Mouse (Mus musculus): Measurements from ENCODE around the gene Timm13.

Timm13 gene

DNA sequence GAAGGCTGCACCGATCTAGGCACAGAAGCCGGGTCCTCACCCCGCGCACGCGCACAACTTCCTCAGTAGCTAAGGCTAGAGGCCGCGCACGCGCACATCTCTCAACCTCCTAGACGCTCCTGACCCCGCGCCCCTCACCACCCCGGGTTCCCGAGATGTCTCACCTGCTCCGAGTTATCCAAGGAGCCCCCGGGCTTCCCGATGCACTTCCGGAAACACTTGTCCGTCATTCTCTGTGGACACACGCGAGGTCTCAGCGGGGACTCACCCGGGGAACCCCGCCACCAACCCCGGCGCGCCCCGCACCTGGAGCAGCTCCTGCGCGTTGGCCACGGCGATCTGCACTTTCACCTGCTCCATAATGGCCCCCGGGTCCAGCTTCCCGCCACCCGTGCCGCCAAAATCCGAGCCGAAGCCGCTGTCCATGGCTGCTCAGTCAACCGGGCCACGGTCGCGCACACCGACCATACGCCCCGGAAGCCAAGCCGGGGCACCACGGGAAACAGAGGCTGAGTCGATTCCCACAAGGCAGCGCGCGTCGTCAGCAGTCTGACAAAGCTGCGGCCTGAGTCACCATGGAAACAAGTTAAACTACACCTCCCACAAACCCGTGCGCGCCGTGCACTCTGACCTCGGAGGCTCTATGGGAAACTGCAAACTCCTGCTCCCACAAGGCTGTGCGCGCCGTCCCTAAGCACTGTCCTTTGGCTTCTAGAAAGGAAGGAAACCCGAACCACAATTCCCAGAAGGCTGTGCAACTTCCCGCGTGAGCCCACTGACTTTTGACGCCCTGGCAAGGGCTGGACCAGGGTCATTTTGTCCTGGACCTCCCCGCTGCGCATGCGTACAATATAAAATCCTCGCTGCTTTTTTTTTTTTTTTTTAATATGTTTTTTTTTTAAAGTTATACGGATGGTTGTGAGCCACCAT lies at the start of gene Timm13:
Timm13 (minus strand) TSS at position 652 of the 930 bp plus-strand sequence.
- peak; percentile 97 for DNase-seq (ENCODE audit: extremely low read depth, insufficient read length, low spot score)

DNA sequence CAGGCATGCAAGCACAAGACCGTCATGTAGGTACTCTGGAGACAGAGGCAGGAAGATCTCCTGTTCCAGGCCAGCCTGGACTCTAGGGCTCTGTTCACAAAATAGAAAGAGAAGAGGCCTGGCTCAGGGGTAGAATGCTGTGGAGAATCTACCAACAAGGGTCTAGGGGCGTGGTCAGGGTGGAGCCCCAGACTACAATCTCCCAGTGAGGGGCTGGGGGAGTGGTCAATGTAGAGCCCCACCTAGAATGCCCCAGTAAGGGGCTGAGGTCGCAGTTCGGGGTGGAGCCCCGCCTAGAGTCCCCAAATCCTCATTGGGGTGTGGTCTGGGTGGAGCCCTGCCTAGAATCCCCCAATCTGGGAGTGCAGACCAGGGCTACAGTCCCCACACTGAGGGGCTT lies 49.5 kb upstream of the Timm13 start:
- DNase-seq (ENCODE audit: extremely low read depth, insufficient read length, low spot score) = no peak

GRCm38 (mm10) chr10:80949081-80949480 lies 48.3 kb upstream of the Timm13 start:
- DNase-seq (ENCODE audit: extremely low read depth, insufficient read length, low spot score) = peak; percentile 51

GRCm38 (mm10) chr10:80948570-80948969 lies 47.8 kb upstream of the Timm13 start:
- peak; percentile 81 for DNase-seq (ENCODE audit: extremely low read depth, insufficient read length, low spot score)

GRCm38 (mm10) chr10:80947802-80948201 lies 47.0 kb upstream of the Timm13 start:
- DNase-seq (ENCODE audit: extremely low read depth, insufficient read length, low spot score) = peak; percentile 63

DNA sequence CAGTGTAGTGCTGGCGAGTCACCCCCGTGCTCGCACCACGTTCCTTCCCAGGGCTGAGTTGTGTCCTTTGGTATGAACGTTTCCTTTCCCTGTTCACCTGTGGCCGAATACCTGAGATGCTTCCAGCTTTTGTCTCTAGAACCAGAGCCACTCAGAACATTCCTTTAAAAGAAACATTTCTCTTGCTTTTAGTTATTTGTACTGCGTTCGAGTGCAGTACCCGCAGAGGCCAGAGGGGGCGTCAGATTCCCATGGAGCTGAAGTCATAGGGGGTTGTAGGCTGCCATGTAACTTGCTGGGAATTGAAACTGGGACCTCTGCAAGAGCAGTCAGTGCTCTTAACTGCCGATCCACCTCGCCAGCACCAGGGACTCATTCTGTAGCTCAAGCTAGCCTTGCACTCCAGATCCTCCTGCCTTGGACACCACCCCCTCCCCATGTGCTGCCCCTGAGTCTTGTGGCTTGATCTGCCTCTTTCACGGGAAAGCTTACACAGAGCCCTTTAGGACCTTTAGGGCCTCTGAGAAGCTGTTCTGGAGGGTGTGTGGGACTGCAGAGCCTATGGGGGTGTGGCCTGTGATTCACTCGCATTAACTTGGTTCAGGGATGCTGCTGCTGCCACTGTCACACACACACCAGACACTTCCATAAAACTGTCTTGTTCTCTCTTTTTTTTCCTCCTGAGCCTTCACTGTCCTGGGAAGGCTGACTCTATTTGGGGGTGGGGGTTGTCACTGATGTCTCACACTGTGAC lies 46.1 kb upstream of the Timm13 start:
- DNase-seq (ENCODE audit: extremely low read depth, insufficient read length, low spot score) = peak; percentile 74

DNA sequence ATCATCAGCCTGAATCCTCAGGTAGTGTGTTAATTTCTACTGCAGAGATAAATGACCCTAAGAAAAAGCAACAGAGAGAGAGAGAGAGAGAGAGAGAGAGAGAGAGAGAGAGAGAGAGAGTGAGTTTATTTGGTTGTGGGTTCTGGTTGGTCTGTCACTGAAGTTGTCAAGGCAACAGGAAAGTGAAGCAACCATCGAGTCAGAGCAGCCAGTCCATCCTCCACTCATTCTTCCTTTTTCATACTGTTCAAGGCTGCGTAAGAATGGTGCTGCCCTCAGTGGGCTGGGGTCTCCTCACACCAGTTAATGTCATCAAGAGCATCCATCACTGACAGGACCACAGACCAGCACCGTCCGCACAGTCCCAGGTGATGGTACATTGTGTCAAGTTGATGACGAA lies 43.5 kb upstream of the Timm13 start:
- no peak for DNase-seq (ENCODE audit: extremely low read depth, insufficient read length, low spot score)

GRCm38 (mm10) chr10:80943701-80944100 lies 42.9 kb upstream of the Timm13 start:
- DNase-seq (ENCODE audit: extremely low read depth, insufficient read length, low spot score) = no peak

DNA sequence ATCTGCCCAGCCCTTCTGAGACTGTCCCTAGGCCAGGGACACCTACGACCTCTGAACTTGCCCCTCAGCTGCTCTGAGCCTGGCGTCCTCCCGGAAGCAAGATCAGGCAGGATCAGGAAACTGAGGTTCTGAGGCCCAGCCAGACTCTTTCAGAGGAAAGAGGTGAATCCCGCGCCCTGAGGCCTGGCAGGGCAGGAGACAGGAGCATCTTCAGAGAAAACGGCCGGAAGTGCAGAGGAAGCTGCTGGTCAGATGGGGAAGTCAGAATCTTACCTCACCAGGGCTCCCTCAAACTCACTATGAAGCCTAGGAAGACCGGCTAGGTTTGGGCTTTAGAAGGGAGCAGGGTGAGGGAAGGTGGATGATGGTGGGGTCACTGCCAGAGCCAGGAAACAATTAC lies 42.1 kb upstream of the Timm13 start:
- no peak for DNase-seq (ENCODE audit: extremely low read depth, insufficient read length, low spot score)

DNA sequence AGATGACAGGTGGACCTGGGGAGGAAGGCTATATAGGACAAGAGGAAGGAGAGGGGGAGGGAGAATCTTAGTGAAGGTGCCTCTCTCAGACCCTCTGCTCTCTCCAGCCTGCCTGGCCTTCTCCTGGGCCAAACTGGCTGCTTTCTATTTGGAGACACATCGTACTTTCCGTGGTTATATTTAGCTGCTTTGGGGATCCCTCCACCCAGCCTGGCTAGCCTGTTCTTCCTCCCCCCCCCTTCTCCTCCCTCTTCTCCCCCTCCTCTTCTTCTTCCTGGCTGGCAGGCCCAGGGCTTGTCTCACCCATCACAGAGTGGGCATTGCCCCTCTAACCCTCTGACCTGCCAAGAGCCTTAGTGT lies 40.2 kb upstream of the Timm13 start:
- no peak for DNase-seq (ENCODE audit: extremely low read depth, insufficient read length, low spot score)

DNA sequence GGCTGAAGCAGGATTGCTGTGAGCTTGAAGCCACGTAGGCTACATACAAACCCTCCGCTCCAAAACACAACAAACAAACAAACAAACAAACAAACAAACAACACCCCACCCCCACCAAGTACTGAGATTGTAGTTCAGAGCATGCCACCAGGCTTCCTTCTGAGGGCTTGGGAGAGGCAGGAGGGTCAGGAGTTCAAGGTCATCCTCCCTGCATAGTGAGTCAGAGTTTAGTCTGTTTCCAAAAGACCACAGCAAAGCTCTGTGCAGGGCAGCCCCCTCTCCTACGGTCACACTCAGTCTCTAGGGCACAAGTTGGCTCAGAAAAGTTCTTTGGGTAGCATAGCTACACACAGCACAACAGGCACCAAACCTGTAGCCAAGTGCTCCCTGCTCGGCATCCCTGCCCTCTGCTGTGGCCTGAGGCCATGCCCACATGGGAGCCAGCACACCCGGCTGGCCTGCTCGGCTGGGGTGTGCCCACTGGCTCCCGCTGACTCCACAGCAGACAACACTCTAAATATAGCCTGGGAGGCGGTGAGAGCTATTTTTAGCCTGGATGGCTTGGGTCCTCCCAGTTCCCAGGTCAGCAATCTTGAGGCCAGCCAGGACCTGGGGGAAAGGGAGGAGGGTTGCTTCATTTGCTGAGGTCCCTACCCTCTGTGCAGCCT lies 39.7 kb upstream of the Timm13 start:
- DNase-seq (ENCODE audit: extremely low read depth, insufficient read length, low spot score) = peak; percentile 92

GRCm38 (mm10) chr10:80939671-80940070 lies 38.9 kb upstream of the Timm13 start:
- peak; percentile 88 for DNase-seq (ENCODE audit: extremely low read depth, insufficient read length, low spot score)

DNA sequence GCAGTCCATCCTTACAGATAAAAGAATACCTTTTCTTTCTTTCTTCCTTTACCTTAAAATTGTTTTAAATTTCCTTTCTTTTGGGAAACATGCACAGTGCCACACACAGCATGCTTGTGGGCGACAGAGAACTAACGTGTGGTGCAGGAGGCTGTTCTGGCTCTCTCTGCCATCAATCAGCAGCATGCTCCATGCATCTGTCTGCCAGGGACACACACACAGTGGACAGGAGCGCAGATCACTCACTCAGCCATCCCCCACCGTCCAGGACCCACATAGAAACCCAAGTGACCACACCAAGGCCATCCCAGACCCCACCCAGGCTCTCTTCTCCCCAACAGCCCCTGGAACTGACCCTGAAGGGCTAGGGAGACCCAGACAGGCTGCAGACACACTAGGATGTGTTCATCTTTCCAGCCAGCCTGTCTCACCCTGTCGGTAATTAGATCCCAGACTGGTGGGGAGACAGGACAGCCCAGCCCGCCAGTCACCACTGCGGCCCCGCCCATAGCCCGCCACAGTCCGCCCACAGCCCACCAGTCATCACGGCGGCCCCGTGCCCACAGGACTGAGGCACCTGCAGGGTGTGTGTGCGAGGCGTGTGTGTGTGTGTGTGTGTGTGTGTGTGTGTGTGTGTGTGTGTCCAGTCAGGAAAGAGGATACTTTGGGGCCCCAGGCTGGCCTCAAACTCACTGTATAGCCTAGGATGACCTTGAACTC lies 38.2 kb upstream of the Timm13 start:
- peak; percentile 70 for DNase-seq (ENCODE audit: extremely low read depth, insufficient read length, low spot score)

- peak; percentile 70 for DNase-seq (ENCODE audit: extremely low read depth, insufficient read length, low spot score)
Observed at GRCm38 (mm10) chr10:80937646-80938045, 36.9 kb upstream of the Timm13 start.

DNA sequence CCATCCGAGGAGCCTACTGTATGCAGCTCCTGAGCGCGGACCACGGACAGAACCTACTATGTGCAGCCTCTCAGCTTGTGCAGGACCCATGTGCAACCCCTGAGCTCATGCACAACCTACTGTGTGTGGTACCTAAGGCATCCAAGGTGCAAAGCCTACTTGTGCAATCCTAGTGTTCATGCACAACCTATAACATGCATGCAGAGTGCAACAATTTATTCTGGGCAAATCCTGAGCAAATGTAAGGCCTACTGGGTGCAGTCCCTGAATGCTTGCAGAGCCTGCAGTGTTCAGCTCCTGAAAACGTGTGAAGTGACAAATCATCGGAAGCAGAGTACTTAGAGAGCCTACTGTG lies 36.0 kb upstream of the Timm13 start:
- DNase-seq (ENCODE audit: extremely low read depth, insufficient read length, low spot score) = no peak

DNA sequence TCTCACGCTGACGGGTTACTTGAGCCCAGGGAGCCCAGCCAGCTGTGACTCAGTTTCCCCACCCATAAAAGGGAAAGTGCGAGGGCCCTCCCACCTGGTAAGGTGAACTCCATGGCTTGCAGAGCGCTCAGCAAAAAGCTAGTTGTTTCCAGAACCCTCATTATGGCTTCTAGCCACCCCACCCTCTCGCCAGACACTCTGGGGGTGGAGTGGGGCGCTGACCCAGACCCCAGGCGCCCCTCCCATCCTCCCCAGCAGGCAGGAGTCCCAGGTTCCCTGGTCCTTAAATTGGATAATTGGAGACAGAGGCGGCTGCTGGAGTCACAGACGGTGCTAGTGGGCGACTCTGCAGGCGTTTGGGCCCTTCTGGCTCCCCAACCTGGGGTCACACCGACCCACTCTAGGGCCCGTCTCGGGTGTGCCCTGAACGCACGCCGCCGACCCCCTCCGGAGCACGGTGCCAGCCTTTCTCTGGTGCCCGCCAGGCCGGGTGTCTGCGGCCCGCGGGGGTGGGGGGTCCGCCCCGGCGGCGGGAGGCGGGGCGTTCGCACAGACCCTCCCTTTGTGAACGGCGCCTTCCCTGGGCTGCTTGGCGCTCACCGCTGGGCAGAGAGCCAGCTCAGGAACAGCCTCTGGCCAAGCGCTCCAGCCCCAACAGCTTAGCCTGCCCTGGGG lies 35.5 kb upstream of the Timm13 start:
- DNase-seq (ENCODE audit: extremely low read depth, insufficient read length, low spot score) = peak; percentile 72

DNA sequence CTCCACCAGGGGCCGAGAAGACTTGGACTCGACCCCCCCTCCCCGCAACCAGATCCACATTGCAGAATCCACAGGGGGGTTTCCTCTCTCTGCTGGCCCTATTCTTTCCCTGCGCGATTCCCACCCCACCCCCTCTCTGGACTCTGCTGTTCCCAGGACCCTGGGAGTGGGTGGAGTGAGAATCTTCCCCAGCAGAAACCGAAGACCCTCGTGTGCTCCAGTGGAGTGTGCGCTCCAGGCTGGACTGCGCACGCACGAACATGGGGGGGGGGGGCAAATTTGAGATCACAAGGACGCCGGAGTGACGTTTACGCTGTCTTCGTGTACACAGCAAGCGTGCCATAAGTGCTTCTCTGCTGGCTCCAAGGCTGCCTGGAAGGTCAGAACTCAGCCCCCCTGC lies 34.9 kb upstream of the Timm13 start:
- DNase-seq (ENCODE audit: extremely low read depth, insufficient read length, low spot score) = no peak

DNA sequence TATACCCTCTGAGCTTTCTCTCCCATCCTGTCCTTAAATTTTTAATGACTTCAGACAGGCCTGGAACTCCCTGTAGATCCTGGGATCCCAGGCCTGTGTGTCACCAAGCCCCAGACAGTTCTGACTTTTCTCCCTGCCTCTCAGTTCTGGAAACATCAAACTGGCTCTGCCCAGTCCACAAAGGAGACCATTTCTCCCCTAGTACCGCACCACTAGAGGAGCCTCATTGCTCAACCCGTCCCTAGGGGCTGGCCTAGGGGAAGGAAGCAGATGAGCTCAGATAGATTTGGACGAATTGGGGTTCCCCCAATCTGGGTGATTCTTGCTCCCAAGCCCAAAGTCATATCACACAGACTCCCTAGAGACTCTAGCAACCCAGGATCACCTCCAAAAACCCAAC lies 34.5 kb upstream of the Timm13 start:
- no peak for DNase-seq (ENCODE audit: extremely low read depth, insufficient read length, low spot score)

DNA sequence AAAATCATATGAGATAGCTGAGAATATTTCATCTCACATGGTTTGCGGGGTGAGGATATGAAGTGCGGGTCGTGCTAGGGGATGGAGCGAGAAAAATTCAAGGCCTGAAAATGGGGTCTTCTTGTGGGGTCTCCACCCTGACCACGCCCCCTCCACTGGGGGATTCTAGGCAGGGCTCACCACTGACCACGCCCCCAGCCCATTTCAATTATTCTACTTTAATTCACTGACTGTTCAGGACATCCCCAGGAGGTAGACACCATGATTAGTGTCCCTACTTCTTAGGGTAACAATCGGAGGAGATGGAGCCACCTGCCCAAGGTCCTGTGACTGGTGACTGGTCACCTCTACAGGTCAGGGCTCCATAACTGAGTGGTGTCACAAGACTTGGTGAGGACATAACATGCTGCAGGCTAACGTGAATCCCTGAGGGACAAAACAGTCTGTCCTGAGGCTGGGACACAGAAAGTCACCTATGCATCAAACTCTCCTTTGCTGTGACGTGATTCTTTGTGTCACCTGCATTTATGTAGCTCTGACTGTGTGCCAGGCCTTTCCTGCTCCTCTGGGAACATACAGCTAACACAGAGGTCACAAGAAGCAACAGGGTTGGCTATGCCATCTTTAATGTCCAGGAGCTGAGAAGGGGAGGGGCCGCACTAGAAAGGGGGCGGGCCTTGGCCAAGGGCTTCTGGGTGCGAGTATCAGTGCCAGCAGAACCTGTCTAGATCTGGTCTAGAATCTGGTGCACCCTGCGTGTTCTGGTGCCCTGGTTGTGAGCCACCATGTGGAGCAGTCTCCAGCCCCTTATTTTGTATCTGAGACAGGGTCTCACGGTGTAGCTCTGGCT lies 33.6 kb upstream of the Timm13 start:
- no peak for DNase-seq (ENCODE audit: extremely low read depth, insufficient read length, low spot score)

Measured in 3134 (cell line).